Mouse (Mus musculus) liver, embryonic 14.5 days (tissue): Measurements from ENCODE around the gene Scrt2.

ENCODE experiments used
- CTCF ChIP-seq: IDR thresholded peaks from 2 replicates; pipeline ENCODE4 v1.5.1; 2016; ENCODE audit warnings: antibody characterized with exemption, low read depth, control low read depth
- EP300 ChIP-seq: IDR thresholded peaks from 2 replicates; pipeline ENCODE4 v1.6.1; 2016; ENCODE audit warnings: antibody characterized with exemption, low read depth

- TF ChIP-seq CTCF, result no peak
- TF ChIP-seq EP300, result no peak
These were observed 60.2 kb downstream of the Scrt2 start for GRCm38 (mm10) chr2:152141491-152141890.
